Mouse (Mus musculus) Patski (cell line): Measurements from ENCODE around the gene Nebl. TPM values are rescaled to one million over a fixed set of nuclear protein-coding genes. Genes with fewer than 3 reads are reported as not detected.
A peak's percentile ranks its signal among the peaks of the same experiment; 100 is the strongest.

Experiments
- ATAC-seq: fragments of 100-300 bp; one replicate; pipeline ENCODE4 v1.8.0; 2021
- CTCF ChIA-PET: fragments of 350-600 bp; sonication (Branson Sonifier 250); formaldehyde crosslinking; loops from one replicate; lab custom pipeline; 2022; ENCODE audit warnings: inconsistent platforms; lab: Charles Lee
- POLR2A ChIA-PET: fragments of 350-600 bp; sonication (Branson Sonifier 250); formaldehyde crosslinking; loops from one replicate; lab custom pipeline; 2022; ENCODE audit warnings: antibody characterized with exemption, inconsistent platforms; lab: Charles Lee
- DNase-seq: peaks from one replicate; pipeline ENCODE4 v3.0.0-alpha.2; 2011; ENCODE audit warnings: low read depth, low spot score
- H3K27me3 ChIP-seq: fragments of 371-371 bp; one replicate; pipeline ENCODE4 v1.5.1; 2021
- CTCF ChIP-seq: fragments of 100-300 bp; IDR thresholded peaks from one replicate; pipeline ENCODE4 v1.5.1; 2021
- in situ Hi-C: fragments of 300-500 bp; cut with MboI; formaldehyde crosslinking; loops from 3 replicates; pipeline ENCODE4 v1.11.1; 2018; ENCODE audit warnings: low pct_unique_long_range_greater_than_20kb, mixed read lengths
- polyA plus RNA-seq: library from polyadenylated mRNA; unstranded; gene quantifications from one replicate; pipeline ENCODE4 v1.2.3, GENCODE M21; 2021

Nebl gene
- 0.33 TPM for polyA plus RNA-seq

GRCm38 (mm10) chr2:17730957-17731830 lies at the start of gene Nebl:
Gene Nebl (minus strand): TSS chr2:17731464.
- ChIA-PET CTCF (interaction anchor here (1.2 kb wide), 1 partner anchor 9 kb away, joined by 4 read pairs; no protein-coding TSS in a partner anchor), POLR2A (no interaction called here)
- peak; percentile 93 for ATAC-seq
- TF ChIP-seq CTCF = no peak
- peaks cover 11% of the 10 kb centered on the region for H3K27me3 ChIP-seq
- no peak for DNase-seq
- in situ Hi-C loops = no loop called here

DNA sequence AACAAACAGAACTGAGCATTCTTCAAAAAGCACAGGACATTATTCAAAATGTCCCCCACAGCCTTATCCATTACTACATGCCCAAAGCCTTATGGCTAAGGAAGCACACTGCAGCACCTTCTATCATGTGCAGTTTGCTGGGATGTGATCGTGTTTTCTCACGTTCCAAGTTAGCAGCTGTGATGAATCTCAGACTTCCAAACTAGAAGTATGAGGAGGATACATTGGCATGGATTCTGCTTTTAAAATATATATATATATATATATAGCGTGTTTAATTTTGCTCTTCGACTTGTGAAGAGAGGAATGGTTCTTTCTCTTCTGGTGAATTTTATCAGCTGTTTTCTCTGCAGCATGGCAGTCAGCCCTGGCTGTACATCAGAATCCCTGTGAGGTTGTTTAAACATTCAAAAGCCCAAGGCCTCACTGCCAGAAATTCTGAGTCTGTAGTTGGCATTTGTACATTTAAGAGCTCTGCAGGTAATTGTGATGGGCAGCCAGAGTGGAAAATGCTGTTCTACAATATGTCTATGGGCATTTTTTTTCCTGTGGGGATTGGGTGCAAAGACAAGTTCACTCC lies 39.1 kb upstream of the Nebl start:
- POLR2A ChIA-PET = interaction anchor here (0.6 kb wide), 1 partner anchor 31 kb away, joined by 3 read pairs; no protein-coding TSS in a partner anchor
- in situ Hi-C loops = no loop called here
- DNase-seq (no peak), ATAC-seq (no peak)
- no peaks in the 10 kb centered on the region for H3K27me3 ChIP-seq
- CTCF ChIA-PET = interaction anchor here (1.0 kb wide), 1 partner anchor 9 kb away, joined by 3 read pairs; no protein-coding TSS in a partner anchor
- no peak for TF ChIP-seq CTCF

- DNase-seq (no peak), ATAC-seq (no peak)
- in situ Hi-C loops = no loop called here
- POLR2A ChIA-PET = interaction anchor here (0.6 kb wide), 1 partner anchor 14 kb away, joined by 5 read pairs; no protein-coding TSS in a partner anchor
- H3K27me3 ChIP-seq = no peaks in the 10 kb centered on the region
- no peak for TF ChIP-seq CTCF
- CTCF ChIA-PET = no interaction called here
These were observed 38.0 kb upstream of the Nebl start for GRCm38 (mm10) chr2:17769242-17769755.

DNA sequence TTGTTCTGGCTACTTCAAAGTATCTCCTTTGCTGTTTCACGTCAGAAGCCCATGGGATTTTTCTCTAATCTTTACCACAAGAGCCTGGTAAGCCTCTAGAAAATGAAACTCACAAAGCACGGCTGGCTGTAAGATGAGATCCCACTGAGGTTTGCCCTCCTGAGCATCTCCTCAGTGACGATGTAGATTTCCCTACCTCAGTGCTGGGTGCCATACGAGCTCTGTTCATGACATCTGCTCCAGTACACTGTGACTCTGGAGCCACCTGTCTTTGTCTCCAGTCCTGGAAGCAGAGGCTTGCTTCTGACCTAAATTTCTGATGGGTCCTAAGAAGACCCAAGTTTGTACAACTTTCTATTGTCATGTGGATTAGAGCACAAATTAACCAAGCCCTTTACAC lies 25.0 kb upstream of the Nebl start:
- POLR2A ChIA-PET = no interaction called here
- CTCF ChIA-PET = no interaction called here
- in situ Hi-C loops = no loop called here
- ATAC-seq (no peak), DNase-seq (no peak)
- no peaks in the 10 kb centered on the region for H3K27me3 ChIP-seq
- no peak for TF ChIP-seq CTCF

DNA sequence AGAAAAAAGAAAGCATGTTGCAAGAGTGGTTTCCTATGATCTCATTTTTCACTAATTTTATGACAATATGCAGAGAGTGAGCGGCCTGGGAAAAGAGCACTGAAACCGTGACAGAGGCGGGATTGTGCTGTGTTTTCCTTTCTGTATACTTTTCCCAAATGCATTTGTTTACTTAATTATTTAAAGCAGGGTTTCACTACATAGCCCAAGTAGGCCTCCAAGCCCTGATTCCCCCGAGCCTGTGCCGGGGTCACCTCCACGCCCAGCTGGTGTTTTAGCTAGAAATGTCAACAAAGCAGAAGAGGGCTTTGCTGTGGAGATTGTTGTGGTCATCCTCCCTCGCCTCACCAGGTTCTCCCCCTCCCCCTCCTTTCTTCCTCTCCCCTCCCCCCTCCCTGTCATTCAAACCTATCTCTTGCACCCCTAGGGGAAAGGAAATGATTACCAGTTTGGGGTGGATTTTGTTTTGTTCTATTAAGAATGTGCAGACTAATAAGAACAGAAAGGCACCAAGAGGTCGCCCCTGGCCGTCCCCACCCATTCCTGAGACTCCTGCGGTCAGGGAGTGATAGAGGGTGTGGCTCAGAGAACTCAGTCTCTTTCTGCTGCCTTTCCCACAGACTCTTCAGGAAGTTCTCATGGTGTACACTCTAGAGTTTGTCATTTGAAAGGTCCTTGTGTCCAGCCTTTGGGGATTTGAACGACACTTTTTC lies 10.9 kb upstream of the Nebl start:
- no peaks in the 10 kb centered on the region for H3K27me3 ChIP-seq
- ChIA-PET CTCF (no interaction called here), POLR2A (no interaction called here)
- no peak for TF ChIP-seq CTCF
- in situ Hi-C loops = no loop called here
- ATAC-seq = peak; percentile 65
- DNase-seq = peak; percentile 9

DNA sequence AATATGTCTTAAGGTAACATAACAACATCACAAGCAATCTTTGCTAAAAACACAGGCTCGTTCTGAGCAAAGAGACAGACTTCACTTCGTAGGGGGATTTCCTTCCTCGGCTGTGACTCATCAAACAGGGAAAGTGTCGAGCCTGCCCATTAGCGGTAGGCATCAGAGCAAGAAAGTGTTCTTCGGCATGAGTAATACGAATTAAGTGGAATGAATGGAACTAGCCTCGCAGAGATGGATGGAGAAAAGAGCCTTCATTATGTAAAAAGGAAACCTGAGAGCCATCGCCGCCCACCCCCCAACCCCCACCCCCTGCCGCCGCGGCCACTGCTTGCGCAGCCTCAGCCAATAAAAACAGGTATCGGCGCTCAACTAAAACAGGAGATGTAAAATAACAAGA lies 10.3 kb upstream of the Nebl start:
- ChIA-PET POLR2A (no interaction called here), CTCF (no interaction called here)
- ATAC-seq = peak; percentile 97
- DNase-seq = peak; percentile 60
- TF ChIP-seq CTCF = no peak
- H3K27me3 ChIP-seq = no peaks in the 10 kb centered on the region
- in situ Hi-C loops = no loop called here

- ChIA-PET CTCF (interaction anchor here (1.3 kb wide), 1 partner anchor 9 kb away, joined by 4 read pairs; the partner anchor contains the start of gene Nebl), POLR2A (interaction anchor here (0.7 kb wide), 1 partner anchor 293 kb away, joined by 4 read pairs; no protein-coding TSS in a partner anchor)
These were observed 9.2 kb upstream of the Nebl start for GRCm38 (mm10) chr2:17740454-17740853.

DNA sequence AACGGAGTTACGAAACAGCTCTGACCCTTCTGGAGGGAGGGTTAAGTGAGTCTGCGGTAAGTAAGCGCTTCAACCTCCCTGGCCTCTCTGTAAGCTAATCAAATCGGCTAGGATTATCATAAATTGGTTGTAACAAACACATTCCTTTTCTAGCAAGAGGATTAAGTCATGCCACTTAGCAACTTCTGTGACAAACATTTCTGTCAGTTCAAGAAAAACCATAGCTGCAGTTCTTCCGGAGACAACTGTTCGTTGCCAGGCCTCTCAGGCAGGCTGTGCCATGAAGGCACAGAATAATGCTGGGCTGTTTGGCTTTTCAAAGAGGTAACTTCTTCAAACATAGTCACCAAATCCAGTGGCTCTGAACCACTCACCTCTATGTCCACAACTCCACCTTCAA lies 946 bp upstream of the Nebl start:
- ATAC-seq = no peak
- H3K27me3 ChIP-seq = peaks cover 11% of the 10 kb centered on the region
- TF ChIP-seq CTCF = no peak
- ChIA-PET CTCF (interaction anchor here (1.2 kb wide), 1 partner anchor 8 kb away, joined by 4 read pairs; no protein-coding TSS in a partner anchor), POLR2A (no interaction called here)
- in situ Hi-C loops = no loop called here
- DNase-seq = no peak

More at GRCm38 (mm10) chr2:17740454-17740853, 9.2 kb upstream of the Nebl start:
- no peak for ATAC-seq
- H3K27me3 ChIP-seq = no peaks in the 10 kb centered on the region
- in situ Hi-C loops = no loop called here
- no peak for DNase-seq
- no peak for TF ChIP-seq CTCF

- in situ Hi-C loops = no loop called here
- ATAC-seq (no peak), DNase-seq (no peak)
- POLR2A ChIA-PET = no interaction called here
- TF ChIP-seq CTCF = no peak
- CTCF ChIA-PET = interaction anchor here (1.2 kb wide), 1 partner anchor 9 kb away, joined by 4 read pairs; no protein-coding TSS in a partner anchor
- H3K27me3 ChIP-seq = peaks cover 11% of the 10 kb centered on the region
These were observed 552 bp upstream of the Nebl start for GRCm38 (mm10) chr2:17731831-17732200.

- CTCF ChIA-PET = interaction anchor here (1.2 to 1.3 kb wide), 2 partner anchors 9 to 10 kb away, joined by 3 read pairs; no protein-coding TSS in a partner anchor
- peaks cover 11% of the 10 kb centered on the region for H3K27me3 ChIP-seq
- ATAC-seq (no peak), DNase-seq (no peak)
- POLR2A ChIA-PET = no interaction called here
- TF ChIP-seq CTCF = no peak
- in situ Hi-C loops = no loop called here
These were observed 662 bp downstream of the Nebl start for GRCm38 (mm10) chr2:17730648-17730956.
